Mouse (Mus musculus): Measurements from ENCODE around the gene Lin28a.

- TF ChIP-seq CTCF (conservative IDR thresholded peaks at IDR 0.05; ENCODE audit: low read length), result no peak
- TF ChIP-seq NANOG (IDR thresholded peaks at IDR 0.05; ENCODE audit: borderline replicate concordance, low read length), result no peak
- TF ChIP-seq POU5F1 (IDR thresholded peaks at IDR 0.05; ENCODE audit: borderline replicate concordance, low read length), result no peak
Measured at GRCm38 (mm10) chr4:134065431-134066004, 46.9 kb upstream of the Lin28a start.

Data from E14TG2a.4 (cell line).